Mouse (Mus musculus) kidney, adult 2 months (tissue): ENCODE measurements around the gene Sbno1.

ENCODE experiments used
- CTCF ChIP-seq: fragments of 200-500 bp; conservative IDR thresholded peaks from 2 replicates; pipeline ENCODE4 v1.5.1; 2011; ENCODE audit warnings: low read depth, mild to moderate bottlenecking, control low read depth, low read length, moderate library complexity, mixed read lengths; ENCODE audit not compliant: insufficient read depth, insufficient read length
- POLR2A ChIP-seq: fragments of 200-500 bp; IDR thresholded peaks from one replicate; pipeline ENCODE4 v1.6.1; 2011; ENCODE audit warnings: low read depth, low read length, control low read depth

GRCm38 (mm10) chr5:124464905-124465304 is 39.1 kb upstream of the Sbno1 start:
- TF ChIP-seq POLR2A (no peak), CTCF (no peak)
